Comparison of ENCODE assay signal across 20 mouse cellular contexts in genomic region chr4:140138846-140139245, GRCm38 (mm10).
DNase-seq lines count a peak whose midpoint lies in the region; ATAC-seq and TF ChIP-seq lines count a peak whose summit lies in the region.
"Had no signal": no experiment of that assay in that cellular context is flagged by ENCODE, and none has a peak within 500 bp of the region (broad histone marks: within the 10 kb centered on the region; RNA-seq: fewer than 3 reads in every experiment).

No protein-coding gene starts in this region.

- no peak overlapping the region for H3K27ac ChIP-seq in hindbrain, embryonic 12.5 days
- H3K27ac ChIP-seq in hindbrain, postnatal 0 days: no peak overlapping the region
- 0 out of 2 replicates have a peak overlapping the region, but pooled peaks have one; percentile 11 for H3K27ac ChIP-seq in limb, embryonic 10.5 days
- H3K27ac ChIP-seq: embryonic facial prominence, embryonic 12.5 days; forebrain, embryonic 15.5 days; heart, adult 2 months; heart, embryonic 15.5 days; hindbrain, embryonic 15.5 days had no signal

- TF ChIP-seq CTCF in hindbrain, postnatal 0 days (IDR thresholded peaks at IDR 0.05; ENCODE audit: low read depth): no peak

- peak overlapping the region; percentile 8; the same call in 1 of the 2 replicates for H3K9ac ChIP-seq in hindbrain, embryonic 12.5 days
- no peak overlapping the region for H3K9ac ChIP-seq in hindbrain, postnatal 0 days (replicated peaks; ENCODE audit: low read length)
- H3K9ac ChIP-seq: embryonic facial prominence, embryonic 12.5 days; forebrain, embryonic 15.5 days; heart, embryonic 15.5 days; hindbrain, embryonic 15.5 days had no signal

- no peak for DNase-seq in hindbrain, postnatal 0 days (ENCODE audit: low spot score)
- DNase-seq in 3T3-L1 (ENCODE audit: low read depth, low spot score): peak; percentile 9
- DNase-seq in ES-CJ7 (ENCODE audit: low read depth, low spot score): peak; percentile 91
- DNase-seq in limb, embryonic 10.5 days (ENCODE audit: low spot score): no peak
- no peak for DNase-seq in gastrocnemius, postnatal 25 days
- no peak for DNase-seq in adipocyte (ENCODE audit: low spot score)
- DNase-seq: adrenal gland, postnatal 14 days; cerebellum, adult 11-12 months; cerebellum, adult 9-10 months; cerebellum, postnatal 25 days; gastrocnemius, postnatal 10 days; heart, adult 2 months; heart, postnatal 14 days had no signal

- H3K27me3 ChIP-seq in hindbrain, embryonic 12.5 days: no peaks in the 10 kb centered on the region
- H3K27me3 ChIP-seq in hindbrain, postnatal 0 days (ENCODE audit: insufficient read depth, low read length): no peaks in the 10 kb centered on the region
- H3K27me3 ChIP-seq in limb, embryonic 10.5 days (ENCODE audit: low read depth, poor library complexity, severe bottlenecking): no peaks in the 10 kb centered on the region
- H3K27me3 ChIP-seq: CH12.LX; embryonic facial prominence, embryonic 12.5 days; forebrain, embryonic 15.5 days; hindbrain, embryonic 15.5 days had no signal

- no peaks in the 10 kb centered on the region; the same call in 1 of the 2 replicates for H3K9me3 ChIP-seq in hindbrain, embryonic 12.5 days (replicated peaks)
- no peaks in the 10 kb centered on the region for H3K9me3 ChIP-seq in hindbrain, postnatal 0 days (ENCODE audit: low read length)
- no peaks in the 10 kb centered on the region for H3K9me3 ChIP-seq in limb, embryonic 10.5 days (replicated peaks)
- H3K9me3 ChIP-seq: forebrain, embryonic 15.5 days; heart, embryonic 15.5 days; hindbrain, embryonic 15.5 days had no signal

- H3K4me3 ChIP-seq in hindbrain, embryonic 12.5 days: no peak overlapping the region
- H3K4me3 ChIP-seq in hindbrain, postnatal 0 days (ENCODE audit: low read length): no peak overlapping the region
- H3K4me3 ChIP-seq in limb, embryonic 10.5 days: no peak overlapping the region
- H3K4me3 ChIP-seq: embryonic facial prominence, embryonic 12.5 days; forebrain, embryonic 15.5 days; heart, adult 2 months; heart, embryonic 15.5 days; hindbrain, embryonic 15.5 days had no signal

- H3K4me1 ChIP-seq in hindbrain, embryonic 12.5 days: peaks cover 13% of the 10 kb centered on the region; the same call in 1 of the 2 replicates
- H3K4me1 ChIP-seq in hindbrain, postnatal 0 days (ENCODE audit: insufficient read depth, low read length): 0 out of 2 replicates have a peak, but pooled peaks cover 5% of the 10 kb centered on the region
- H3K4me1 ChIP-seq in limb, embryonic 10.5 days: peaks cover 10% of the 10 kb centered on the region
- H3K4me1 ChIP-seq: forebrain, embryonic 15.5 days; heart, embryonic 15.5 days; hindbrain, embryonic 15.5 days had no signal

- no peaks in the 10 kb centered on the region for H3K36me3 ChIP-seq in hindbrain, embryonic 12.5 days
- no peaks in the 10 kb centered on the region for H3K36me3 ChIP-seq in hindbrain, postnatal 0 days (ENCODE audit: insufficient read depth, low read length)
- H3K36me3 ChIP-seq in limb, embryonic 10.5 days: no peaks in the 10 kb centered on the region
- H3K36me3 ChIP-seq: embryonic facial prominence, embryonic 12.5 days; forebrain, embryonic 15.5 days; heart, embryonic 15.5 days; hindbrain, embryonic 15.5 days had no signal

- no peak overlapping the region for H3K4me2 ChIP-seq in hindbrain, embryonic 12.5 days (replicated peaks)
- no peak overlapping the region for H3K4me2 ChIP-seq in hindbrain, postnatal 0 days (ENCODE audit: low read depth, low read length)
- H3K4me2 ChIP-seq: embryonic facial prominence, embryonic 12.5 days; forebrain, embryonic 15.5 days; heart, embryonic 11.5 days; heart, embryonic 15.5 days; hindbrain, embryonic 15.5 days had no signal

- 48% methylated on average over 5 of the region's 5 CpGs for WGBS in hindbrain, embryonic 12.5 days
- WGBS in hindbrain, postnatal 0 days: 74% methylated on average over 5 of the region's 5 CpGs
- 66% methylated on average over 5 of the region's 5 CpGs for WGBS in limb, embryonic 10.5 days

- no peak for ATAC-seq in hindbrain, embryonic 12.5 days (ENCODE audit: low FRiP score)
- ATAC-seq in hindbrain, postnatal 0 days: no peak
- ATAC-seq: forebrain, embryonic 15.5 days had no signal

Comparison
In these comparisons a context has a peak if more than half of its experiments do, and no peak if none do; other contexts are left out.
1. DNase-seq: peak in 3T3-L1 (single experiment) and ES-CJ7 (single experiment); none in hindbrain, postnatal 0 days (single experiment), limb, embryonic 10.5 days (single experiment), gastrocnemius, postnatal 25 days (single experiment) and adipocyte (single experiment).